7 mouse cellular contexts compared by ENCODE assay signal in the genomic region with DNA sequence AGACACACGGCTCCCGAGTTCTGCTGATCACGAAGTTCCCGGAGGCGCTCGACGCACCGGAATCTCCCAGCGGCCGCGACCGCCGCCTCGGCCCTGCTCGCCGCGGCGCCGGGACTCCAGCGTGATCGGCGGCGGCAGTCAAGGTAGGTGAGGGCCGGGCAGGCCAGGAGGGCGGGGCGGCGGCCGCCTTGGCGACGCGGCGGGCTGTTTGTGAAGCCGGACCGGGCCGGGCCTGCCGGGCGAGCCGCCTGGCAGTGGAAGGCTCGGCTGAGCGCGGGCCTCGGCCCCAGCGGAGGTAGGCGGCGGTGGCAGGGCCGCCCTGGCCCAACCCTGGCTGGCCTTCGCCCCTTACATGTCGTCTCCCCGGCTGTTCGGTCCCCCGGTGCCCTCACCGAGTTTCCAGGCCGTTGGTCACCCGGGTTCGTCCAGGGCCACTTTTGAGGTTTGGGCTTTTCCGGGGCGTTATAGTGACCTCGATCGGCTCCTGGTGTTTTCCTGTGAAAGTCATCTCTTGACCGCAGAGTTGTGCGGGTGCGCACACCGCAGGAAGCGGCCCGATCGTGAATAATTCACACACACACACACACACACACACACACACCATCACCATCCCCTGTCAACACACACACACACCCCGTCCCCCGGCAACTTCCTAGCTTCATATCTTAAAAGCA. TPM values are rescaled to one million over a fixed set of nuclear protein-coding genes. Genes with fewer than 3 reads are reported as not detected.
DNase-seq lines count a peak whose midpoint lies in the region; ATAC-seq and TF ChIP-seq lines count a peak whose summit lies in the region.

No protein-coding gene starts in this region.

- peak overlapping the region; percentile 95 for H3K9ac ChIP-seq in lung, embryonic 14.5 days
- peak overlapping the region; percentile 97 for H3K9ac ChIP-seq in heart, embryonic 15.5 days
- H3K9ac ChIP-seq in liver, embryonic 15.5 days, result peak overlapping the region; percentile 100
- H3K9ac ChIP-seq in stomach, embryonic 16.5 days (ENCODE audit: low read length), result peak overlapping the region; percentile 99

- peaks cover 9% of the 10 kb centered on the region; the same call in 1 of the 2 replicates for H3K4me1 ChIP-seq in lung, embryonic 14.5 days (ENCODE audit: insufficient read depth)
- H3K4me1 ChIP-seq in heart, embryonic 15.5 days (replicated peaks), result peaks cover 27% of the 10 kb centered on the region
- peaks cover 38% of the 10 kb centered on the region for H3K4me1 ChIP-seq in liver, embryonic 15.5 days (replicated peaks)
- H3K4me1 ChIP-seq in stomach, embryonic 16.5 days (ENCODE audit: control insufficient read depth, insufficient read depth, low read length), result peaks cover 13% of the 10 kb centered on the region

- no peaks in the 10 kb centered on the region for H3K27me3 ChIP-seq in lung, embryonic 14.5 days (ENCODE audit: insufficient read depth, low read length)
- H3K27me3 ChIP-seq in heart, embryonic 15.5 days, result no peaks in the 10 kb centered on the region
- H3K27me3 ChIP-seq in liver, embryonic 15.5 days, result no peaks in the 10 kb centered on the region
- no peaks in the 10 kb centered on the region for H3K27me3 ChIP-seq in stomach, embryonic 16.5 days (ENCODE audit: control insufficient read depth, insufficient read depth, low read length)

- TF ChIP-seq POLR2A in brain, embryonic 14.5 days (IDR thresholded peaks at IDR 0.05; ENCODE audit: borderline replicate concordance, extremely low read depth, insufficient read depth, insufficient read length, poor library complexity, severe bottlenecking), result no peak

- H3K4me3 ChIP-seq in lung, embryonic 14.5 days (ENCODE audit: low read depth, low read length), result peak overlapping the region; percentile 98
- peak overlapping the region; percentile 95 for H3K4me3 ChIP-seq in heart, embryonic 15.5 days
- peak overlapping the region; percentile 98 for H3K4me3 ChIP-seq in liver, embryonic 15.5 days (replicated peaks)
- H3K4me3 ChIP-seq in stomach, embryonic 16.5 days (replicated peaks; ENCODE audit: low read length), result peak overlapping the region; percentile 98

- peak; percentile 23 for DNase-seq in lung, embryonic 14.5 days
- no peak for DNase-seq in lung, postnatal 25 days (ENCODE audit: low spot score)
- DNase-seq in brain, embryonic 14.5 days (ENCODE audit: low read depth), result peak; percentile 23
- DNase-seq in cerebellum, adult 9-11 months, result no peak

- H3K9me3 ChIP-seq in lung, embryonic 14.5 days (ENCODE audit: low read depth, low read length), result no peaks in the 10 kb centered on the region
- no peaks in the 10 kb centered on the region for H3K9me3 ChIP-seq in heart, embryonic 15.5 days (replicated peaks)
- H3K9me3 ChIP-seq in liver, embryonic 15.5 days (replicated peaks), result no peaks in the 10 kb centered on the region
- no peaks in the 10 kb centered on the region for H3K9me3 ChIP-seq in stomach, embryonic 16.5 days (replicated peaks; ENCODE audit: control insufficient read depth, low read length)

- peak overlapping the region; percentile 97 for H3K27ac ChIP-seq in lung, embryonic 14.5 days (ENCODE audit: low read depth)
- peak overlapping the region; percentile 92 for H3K27ac ChIP-seq in heart, embryonic 15.5 days
- H3K27ac ChIP-seq in liver, embryonic 15.5 days (replicated peaks), result peak overlapping the region; percentile 99
- H3K27ac ChIP-seq in stomach, embryonic 16.5 days (ENCODE audit: low read length), result peak overlapping the region; percentile 98

- peak; percentile 72 for ATAC-seq in lung, embryonic 14.5 days (ENCODE audit: insufficient read depth)
- ATAC-seq in heart, embryonic 15.5 days (replicated peaks; ENCODE audit: insufficient number of reproducible peaks, insufficient read depth, low FRiP score, low read depth), result peak; percentile 73
- peak; percentile 85 for ATAC-seq in liver, embryonic 15.5 days (ENCODE audit: insufficient read depth)
- peak; percentile 83 for ATAC-seq in stomach, embryonic 16.5 days (ENCODE audit: insufficient read depth, low FRiP score)

- no peak for TF ChIP-seq CTCF in lung, embryonic 14.5 days (IDR thresholded peaks at IDR 0.05; ENCODE audit: low read depth)
- no peak for TF ChIP-seq CTCF in brain, embryonic 14.5 days (IDR thresholded peaks at IDR 0.05; ENCODE audit: borderline replicate concordance, extremely low read depth, insufficient read depth, insufficient read length)

- H3K4me2 ChIP-seq in lung, embryonic 14.5 days, result peak overlapping the region; percentile 74
- peak overlapping the region; percentile 71 for H3K4me2 ChIP-seq in heart, embryonic 15.5 days
- peak overlapping the region; percentile 77 for H3K4me2 ChIP-seq in liver, embryonic 15.5 days
- peak overlapping the region; percentile 79 for H3K4me2 ChIP-seq in stomach, embryonic 16.5 days (ENCODE audit: low read depth, low read length)

- WGBS in lung, embryonic 14.5 days, result under 1% methylated on average over 68 of the region's 68 CpGs
- WGBS in heart, embryonic 15.5 days, result under 1% methylated on average over 68 of the region's 68 CpGs
- under 1% methylated on average over 68 of the region's 68 CpGs for WGBS in liver, embryonic 15.5 days (ENCODE audit: insufficient replicate concordance)
- under 1% methylated on average over 68 of the region's 68 CpGs for WGBS in stomach, embryonic 16.5 days

- peaks cover 21% of the 10 kb centered on the region for H3K36me3 ChIP-seq in lung, embryonic 14.5 days (ENCODE audit: insufficient read depth)
- peaks cover 14% of the 10 kb centered on the region for H3K36me3 ChIP-seq in heart, embryonic 15.5 days
- H3K36me3 ChIP-seq in liver, embryonic 15.5 days (replicated peaks), result peaks cover 22% of the 10 kb centered on the region
- no peaks in the 10 kb centered on the region; the same call in none of the 2 replicates for H3K36me3 ChIP-seq in stomach, embryonic 16.5 days (ENCODE audit: control insufficient read depth, insufficient read depth, low read length)

RNA-seq across cellular contexts. Expression of a gene that starts 0.4 kb away (rescaled TPM):
- 44.5 and 48.2 TPM in 2 replicates for polyA plus RNA-seq in lung, embryonic 14.5 days (2014; fragmentation: Nextera tagmentation; extraction: Ambion mirVana)
- 16.6 and 24.5 TPM in 2 replicates for polyA plus RNA-seq in brain, embryonic 14.5 days (2012; rRNA removed)
- 16.4 and 19.1 TPM in 2 replicates for polyA plus RNA-seq in heart, embryonic 15.5 days (2015; fragmentation: Nextera tagmentation; extraction: Ambion mirVana)
- polyA plus RNA-seq in liver, embryonic 15.5 days (2015; fragmentation: Nextera tagmentation; extraction: Ambion mirVana), result 23.5 and 25.4 TPM in 2 replicates
- 31.8 and 32.4 TPM in 2 replicates for polyA plus RNA-seq in stomach, embryonic 16.5 days (2015; fragmentation: Nextera tagmentation; extraction: Ambion mirVana)

RNA-seq across cellular contexts. Expression of a gene that starts 3.8 kb away (rescaled TPM):
- 0.47 and 0.63 TPM in 2 replicates for polyA plus RNA-seq in lung, embryonic 14.5 days (2014; fragmentation: Nextera tagmentation; extraction: Ambion mirVana)
- polyA plus RNA-seq in brain, embryonic 14.5 days (2012; rRNA removed), result 1.0 and 1.4 TPM in 2 replicates
- polyA plus RNA-seq in heart, embryonic 15.5 days (2015; fragmentation: Nextera tagmentation; extraction: Ambion mirVana), result 0.38 and 0.40 TPM in 2 replicates
- 0.29 and 0.37 TPM in 2 replicates for polyA plus RNA-seq in liver, embryonic 15.5 days (2015; fragmentation: Nextera tagmentation; extraction: Ambion mirVana)
- 0.49 and 0.65 TPM in 2 replicates for polyA plus RNA-seq in stomach, embryonic 16.5 days (2015; fragmentation: Nextera tagmentation; extraction: Ambion mirVana)

Comparison
In these comparisons a context has a peak if more than half of its experiments do, and no peak if none do; other contexts are left out.
1. DNase-seq: peak in lung, embryonic 14.5 days (single experiment) and brain, embryonic 14.5 days (single experiment); none in lung, postnatal 25 days (single experiment) and cerebellum, adult 9-11 months (single experiment).
2. Peak in every context shown above with its lines, with median percentiles within 50 percentile points of each other: ATAC-seq, H3K27ac ChIP-seq, H3K4me2 ChIP-seq, H3K4me3 ChIP-seq and H3K9ac ChIP-seq.